Mouse (Mus musculus) liver, adult 2 months (tissue): ENCODE results near the gene Znrf3. TPM values are rescaled to one million over a fixed set of nuclear protein-coding genes. Genes with fewer than 3 reads are reported as not detected.

Experiments
- DNase-seq: peaks from one replicate; pipeline ENCODE4 v3.0.0-alpha.2; 2011; ENCODE audit warnings: low read depth, low spot score; ENCODE audit errors: extremely low read depth
- H3K27ac ChIP-seq: fragments of 200-500 bp; replicated peaks from 2 replicates; pipeline ENCODE4 v1.5.1; 2012; ENCODE audit warnings: low read depth, mild to moderate bottlenecking, control low read depth, inconsistent platforms, low read length; ENCODE audit not compliant: insufficient read depth
- H3K27me3 ChIP-seq: fragments of 200-500 bp; 2 replicates; pipeline ENCODE4 v1.6.1; 2012; ENCODE audit warnings: mild to moderate bottlenecking, moderate library complexity, low read length, inconsistent platforms; ENCODE audit not compliant: control insufficient read depth, insufficient read depth
- H3K36me3 ChIP-seq: fragments of 200-500 bp; 2 replicates; pipeline ENCODE4 v1.6.1; 2012; ENCODE audit warnings: low read length, inconsistent platforms; ENCODE audit not compliant: control insufficient read depth, insufficient read depth
- H3K4me1 ChIP-seq: fragments of 200-500 bp; 2 replicates; pipeline ENCODE4 v1.6.1; 2011; ENCODE audit warnings: low read length; ENCODE audit not compliant: control insufficient read depth, insufficient read depth
- H3K4me3 ChIP-seq: fragments of 200-500 bp; 2 replicates; pipeline ENCODE4 v1.5.1; 2011; ENCODE audit warnings: low read depth, mild to moderate bottlenecking, control low read depth, low read length, moderate library complexity; ENCODE audit not compliant: insufficient read depth
- H3K79me2 ChIP-seq: fragments of 200-500 bp; 2 replicates; pipeline ENCODE4 v1.6.1; 2012; ENCODE audit warnings: inconsistent platforms, mild to moderate bottlenecking, low read length, moderate library complexity; ENCODE audit not compliant: control insufficient read depth, insufficient read depth
- H3K9ac ChIP-seq: fragments of 200-500 bp; 2 replicates; pipeline ENCODE4 v1.6.1; 2012; ENCODE audit warnings: low read depth, mild to moderate bottlenecking, control low read depth, inconsistent platforms, low read length
- CTCF ChIP-seq: fragments of 200-500 bp; IDR thresholded peaks from 2 replicates; pipeline ENCODE4 v1.5.1; 2011; ENCODE audit warnings: low read depth, low read length, control low read depth
- POLR2A ChIP-seq: fragments of 200-500 bp; IDR thresholded peaks from 2 replicates; pipeline ENCODE4 v1.6.1; 2011; ENCODE audit warnings: low read length, control low read depth; ENCODE audit not compliant: insufficient read depth; ENCODE audit errors: extremely low read depth
- WGBS: fragments of 180-500 bp; shearing (Covaris S2); methylation state at CpG from one replicate; pipeline ENCODE4 v1.1.7; 2018; 5-methylcytosine and 5-hydroxymethylcytosine counted together
- polyA plus RNA-seq: library from polyadenylated mRNA; depleted of rRNA; stranded (reverse); fragments of >200 nt; gene quantifications from 2 replicates; pipeline ENCODE4 v1.2.3, GENCODE M21; 2012
- total RNA-seq: library from RNA; depleted of rRNA; stranded (reverse); fragments of >200 nt; gene quantifications from 2 replicates; pipeline ENCODE4 v1.2.3, GENCODE M21; 2014

The Znrf3 gene
- total and polyA plus RNA-seq, 2 experiments: 4.5 to 4.6 TPM

GRCm38 (mm10) chr11:5306017-5306416 lies 138.6 kb downstream of the Znrf3 start:
- no peak for TF ChIP-seq POLR2A
- TF ChIP-seq CTCF: no peak
- H3K4me1 ChIP-seq: peaks cover 13% of the 10 kb centered on the region
- no peak overlapping the region for H3K4me3 ChIP-seq
- H3K27me3 ChIP-seq: no peaks in the 10 kb centered on the region
- H3K79me2 ChIP-seq: no peaks in the 10 kb centered on the region; the same call in 1 of the 2 replicates
- H3K27ac ChIP-seq: no peak overlapping the region
- peak; percentile 72 for DNase-seq
- no peak overlapping the region for H3K9ac ChIP-seq
- H3K36me3 ChIP-seq: no peaks in the 10 kb centered on the region

GRCm38 (mm10) chr11:5304526-5304925 lies 140.1 kb downstream of the Znrf3 start:
- H3K9ac ChIP-seq: no peak overlapping the region
- H3K27ac ChIP-seq: no peak overlapping the region
- no peaks in the 10 kb centered on the region; the same call in 1 of the 2 replicates for H3K79me2 ChIP-seq
- TF ChIP-seq POLR2A: no peak
- TF ChIP-seq CTCF: no peak
- H3K36me3 ChIP-seq: no peaks in the 10 kb centered on the region
- DNase-seq: no peak
- no peak overlapping the region for H3K4me3 ChIP-seq
- H3K4me1 ChIP-seq: peaks cover 13% of the 10 kb centered on the region
- H3K27me3 ChIP-seq: no peaks in the 10 kb centered on the region

- no peaks in the 10 kb centered on the region for H3K27me3 ChIP-seq
- no peak for DNase-seq
- no peaks in the 10 kb centered on the region; the same call in 1 of the 2 replicates for H3K79me2 ChIP-seq
- H3K4me1 ChIP-seq: peaks cover 11% of the 10 kb centered on the region
- H3K27ac ChIP-seq: no peak overlapping the region
- TF ChIP-seq CTCF (no peak), POLR2A (no peak)
- no peak overlapping the region for H3K9ac ChIP-seq
- WGBS: 91% methylated on average over 1 of the region's 1 CpGs
- no peaks in the 10 kb centered on the region for H3K36me3 ChIP-seq
- no peak overlapping the region for H3K4me3 ChIP-seq
These were observed 146.7 kb downstream of the Znrf3 start for GRCm38 (mm10) chr11:5298007-5298372.

- Histone ChIP-seq H3K4me1 (peaks cover 11% of the 10 kb centered on the region), H3K9ac (no peak overlapping the region), H3K4me3 (no peak overlapping the region), H3K79me2 (no peaks in the 10 kb centered on the region; the same call in 1 of the 2 replicates), H3K27ac (no peak overlapping the region), H3K27me3 (no peaks in the 10 kb centered on the region), H3K36me3 (no peaks in the 10 kb centered on the region)
- WGBS: 20% methylated on average over 13 of the region's 13 CpGs
- peak; percentile 88 for DNase-seq
- TF ChIP-seq CTCF (no peak), POLR2A (no peak)
These were observed 147.3 kb downstream of the Znrf3 start for GRCm38 (mm10) chr11:5297148-5298006.

GRCm38 (mm10) chr11:5296576-5297115 lies 148.0 kb downstream of the Znrf3 start:
- H3K27ac ChIP-seq: peak overlapping the region; percentile 67
- H3K36me3 ChIP-seq: no peaks in the 10 kb centered on the region
- no peak for DNase-seq
- WGBS: 33% methylated on average over 2 of the region's 2 CpGs
- no peaks in the 10 kb centered on the region for H3K27me3 ChIP-seq
- TF ChIP-seq POLR2A (no peak), CTCF (no peak)
- no peaks in the 10 kb centered on the region; the same call in 1 of the 2 replicates for H3K79me2 ChIP-seq
- no peak overlapping the region for H3K9ac ChIP-seq
- no peak overlapping the region for H3K4me3 ChIP-seq
- H3K4me1 ChIP-seq: peaks cover 11% of the 10 kb centered on the region

- no peaks in the 10 kb centered on the region for H3K36me3 ChIP-seq
- no peak overlapping the region for H3K27ac ChIP-seq
- no peak for DNase-seq
- no peak overlapping the region for H3K4me3 ChIP-seq
- H3K79me2 ChIP-seq: no peaks in the 10 kb centered on the region; the same call in 1 of the 2 replicates
- WGBS: 90% methylated on average over 3 of the region's 3 CpGs
- no peak overlapping the region for H3K9ac ChIP-seq
- H3K27me3 ChIP-seq: no peaks in the 10 kb centered on the region
- H3K4me1 ChIP-seq: peaks cover 11% of the 10 kb centered on the region
- TF ChIP-seq POLR2A (no peak), CTCF (no peak)
These were observed 149.8 kb downstream of the Znrf3 start for GRCm38 (mm10) chr11:5294805-5295204.
